Mouse (Mus musculus): Measurements from ENCODE around the gene Tmem158.

Gene Tmem158

GRCm38 (mm10) chr9:123245146-123245545 is 15.4 kb downstream of the Tmem158 start:
- no peak for DNase-seq (ENCODE audit: low spot score)

GRCm38 (mm10) chr9:123243988-123244387 is 16.6 kb downstream of the Tmem158 start:
- DNase-seq (ENCODE audit: low spot score), result no peak

GRCm38 (mm10) chr9:123241191-123241590 is 19.4 kb downstream of the Tmem158 start:
- no peak for DNase-seq (ENCODE audit: low spot score)

GRCm38 (mm10) chr9:123240751-123241150 is 19.8 kb downstream of the Tmem158 start:
- DNase-seq (ENCODE audit: low spot score), result no peak

- no peak for DNase-seq (ENCODE audit: low spot score)
These were observed 20.3 kb downstream of the Tmem158 start for GRCm38 (mm10) chr9:123240271-123240670.

- DNase-seq (ENCODE audit: low spot score), result no peak
These were observed 20.9 kb downstream of the Tmem158 start for GRCm38 (mm10) chr9:123239651-123240050.

- DNase-seq (ENCODE audit: low spot score), result no peak
These were observed 22.1 kb downstream of the Tmem158 start for GRCm38 (mm10) chr9:123238256-123239045.

- DNase-seq (ENCODE audit: low spot score), result no peak
These were observed 22.8 kb downstream of the Tmem158 start for GRCm38 (mm10) chr9:123237739-123238138.

GRCm38 (mm10) chr9:123235621-123236020 is 24.9 kb downstream of the Tmem158 start:
- DNase-seq (ENCODE audit: low spot score), result no peak

- no peak for DNase-seq (ENCODE audit: low spot score)
These were observed 30.7 kb downstream of the Tmem158 start for GRCm38 (mm10) chr9:123229826-123230225.

- DNase-seq (ENCODE audit: low spot score), result no peak
These were observed 31.9 kb downstream of the Tmem158 start for GRCm38 (mm10) chr9:123228671-123229070.

- no peak for DNase-seq (ENCODE audit: low spot score)
These were observed 33.3 kb downstream of the Tmem158 start for GRCm38 (mm10) chr9:123227106-123227750.

GRCm38 (mm10) chr9:123224863-123225431 is 35.6 kb downstream of the Tmem158 start:
- no peak for DNase-seq (ENCODE audit: low spot score)

GRCm38 (mm10) chr9:123219826-123220225 is 40.7 kb downstream of the Tmem158 start:
- DNase-seq (ENCODE audit: low spot score), result no peak

GRCm38 (mm10) chr9:123215621-123216440 is 44.7 kb downstream of the Tmem158 start, which contains the start of gene Cdcp1:
Gene Cdcp1, minus strand, starts transcription at chr9:123216038.
- DNase-seq (ENCODE audit: low spot score), result no peak

- DNase-seq (ENCODE audit: low spot score), result no peak
These were observed 47.2 kb downstream of the Tmem158 start for GRCm38 (mm10) chr9:123213371-123213770.

Measured in embryo, embryonic 10.5 days (tissue).